Mouse (Mus musculus): ENCODE results near the gene Gba2.

- TF ChIP-seq CTCF (IDR thresholded peaks at IDR 0.05; ENCODE audit: borderline replicate concordance, insufficient read depth, low read length) = no peak
- TF ChIP-seq POLR2A (IDR thresholded peaks at IDR 0.05; ENCODE audit: low read depth, low read length) = no peak
Observed at GRCm38 (mm10) chr4:43546375-43547047, 32.2 kb downstream of the Gba2 start.
